Mouse (Mus musculus): ENCODE results near the gene Dcp1b. TPM values are rescaled to one million over a fixed set of nuclear protein-coding genes. Genes with fewer than 3 reads are reported as not detected.
A peak's percentile ranks its signal among the peaks of the same experiment; 100 is the strongest.
"Not testable (repeated sequence)": the region's sequence is repeated elsewhere in the genome, so short reads cannot be mapped to it uniquely, and the experiment has no call there.

Dcp1b gene
- polyA plus RNA-seq, 1 experiment: 26.6 TPM

GRCm38 (mm10) chr6:119204915-119205314, 29.9 kb downstream of the Dcp1b start:
- H3K4me1 ChIP-seq (ENCODE audit: control insufficient read depth, insufficient read depth, low read length): no peaks in the 10 kb centered on the region
- TF ChIP-seq CTCF (IDR thresholded peaks at IDR 0.05; ENCODE audit: extremely low read depth, insufficient read depth, low read length): no peak
- TF ChIP-seq POLR2A (IDR thresholded peaks at IDR 0.05; ENCODE audit: extremely low read depth, insufficient read depth, low read length): no peak
- no peak overlapping the region for H3K4me3 ChIP-seq (ENCODE audit: insufficient read depth, low read length)
- H3K27ac ChIP-seq (ENCODE audit: insufficient read depth, low read length): no peak overlapping the region

- not testable (repeated sequence) for H3K4me1 ChIP-seq (ENCODE audit: control insufficient read depth, insufficient read depth, low read length); H3K27ac ChIP-seq (ENCODE audit: insufficient read depth, low read length); H3K4me3 ChIP-seq (ENCODE audit: insufficient read depth, low read length)
Measured at GRCm38 (mm10) chr6:119206006-119206405, 31.0 kb downstream of the Dcp1b start.

- Histone ChIP-seq H3K4me1 (ENCODE audit: control insufficient read depth, insufficient read depth, low read length) (peaks cover 3% of the 10 kb centered on the region), H3K4me3 (ENCODE audit: insufficient read depth, low read length) (no peak overlapping the region), H3K27ac (ENCODE audit: insufficient read depth, low read length) (no peak overlapping the region)
- TF ChIP-seq CTCF (IDR thresholded peaks at IDR 0.05; ENCODE audit: extremely low read depth, insufficient read depth, low read length) (no peak), POLR2A (IDR thresholded peaks at IDR 0.05; ENCODE audit: extremely low read depth, insufficient read depth, low read length) (no peak)
Measured at GRCm38 (mm10) chr6:119213375-119213774, 38.3 kb downstream of the Dcp1b start.

GRCm38 (mm10) chr6:119214190-119214589, 39.1 kb downstream of the Dcp1b start:
- peaks cover 3% of the 10 kb centered on the region for H3K4me1 ChIP-seq (ENCODE audit: control insufficient read depth, insufficient read depth, low read length)
- TF ChIP-seq CTCF (IDR thresholded peaks at IDR 0.05; ENCODE audit: extremely low read depth, insufficient read depth, low read length): no peak
- TF ChIP-seq POLR2A (IDR thresholded peaks at IDR 0.05; ENCODE audit: extremely low read depth, insufficient read depth, low read length): no peak
- H3K27ac ChIP-seq (ENCODE audit: insufficient read depth, low read length): no peak overlapping the region; the same call in 1 of the 2 replicates

GRCm38 (mm10) chr6:119215040-119215613, 40.1 kb downstream of the Dcp1b start:
- no peak for TF ChIP-seq POLR2A (IDR thresholded peaks at IDR 0.05; ENCODE audit: extremely low read depth, insufficient read depth, low read length)
- no peak for TF ChIP-seq CTCF (IDR thresholded peaks at IDR 0.05; ENCODE audit: extremely low read depth, insufficient read depth, low read length)
- Histone ChIP-seq H3K4me1 (ENCODE audit: control insufficient read depth, insufficient read depth, low read length) (peaks cover 7% of the 10 kb centered on the region), H3K27ac (ENCODE audit: insufficient read depth, low read length) (0 out of 2 replicates have a peak overlapping the region, but pooled peaks have one; percentile 50), H3K4me3 (ENCODE audit: insufficient read depth, low read length) (no peak overlapping the region)

More at GRCm38 (mm10) chr6:119214190-119214589, 39.1 kb downstream of the Dcp1b start:
- H3K4me3 ChIP-seq (ENCODE audit: insufficient read depth, low read length): no peak overlapping the region

GRCm38 (mm10) chr6:119217661-119218060, 42.6 kb downstream of the Dcp1b start:
- Histone ChIP-seq H3K4me1 (ENCODE audit: control insufficient read depth, insufficient read depth, low read length) (peaks cover 10% of the 10 kb centered on the region), H3K4me3 (ENCODE audit: insufficient read depth, low read length) (no peak overlapping the region), H3K27ac (ENCODE audit: insufficient read depth, low read length) (no peak overlapping the region)
- TF ChIP-seq CTCF (IDR thresholded peaks at IDR 0.05; ENCODE audit: extremely low read depth, insufficient read depth, low read length): no peak
- TF ChIP-seq POLR2A (IDR thresholded peaks at IDR 0.05; ENCODE audit: extremely low read depth, insufficient read depth, low read length): no peak

GRCm38 (mm10) chr6:119218591-119218990, 43.5 kb downstream of the Dcp1b start:
- Histone ChIP-seq H3K4me1 (ENCODE audit: control insufficient read depth, insufficient read depth, low read length) (peaks cover 10% of the 10 kb centered on the region), H3K4me3 (ENCODE audit: insufficient read depth, low read length) (no peak overlapping the region), H3K27ac (ENCODE audit: insufficient read depth, low read length) (no peak overlapping the region)
- TF ChIP-seq CTCF (IDR thresholded peaks at IDR 0.05; ENCODE audit: extremely low read depth, insufficient read depth, low read length) (no peak), POLR2A (IDR thresholded peaks at IDR 0.05; ENCODE audit: extremely low read depth, insufficient read depth, low read length) (no peak)

- Histone ChIP-seq H3K27ac (ENCODE audit: insufficient read depth, low read length) (peak overlapping the region; percentile 3; the same call in 1 of the 2 replicates), H3K4me1 (ENCODE audit: control insufficient read depth, insufficient read depth, low read length) (peaks cover 11% of the 10 kb centered on the region), H3K4me3 (ENCODE audit: insufficient read depth, low read length) (no peak overlapping the region)
- TF ChIP-seq CTCF (IDR thresholded peaks at IDR 0.05; ENCODE audit: extremely low read depth, insufficient read depth, low read length) (no peak), POLR2A (IDR thresholded peaks at IDR 0.05; ENCODE audit: extremely low read depth, insufficient read depth, low read length) (no peak)
Measured at GRCm38 (mm10) chr6:119219237-119219870, 44.3 kb downstream of the Dcp1b start.

GRCm38 (mm10) chr6:119220297-119220696, 45.2 kb downstream of the Dcp1b start:
- TF ChIP-seq CTCF (IDR thresholded peaks at IDR 0.05; ENCODE audit: extremely low read depth, insufficient read depth, low read length) (peak; percentile 95), POLR2A (IDR thresholded peaks at IDR 0.05; ENCODE audit: extremely low read depth, insufficient read depth, low read length) (no peak)
- H3K4me3 ChIP-seq (ENCODE audit: insufficient read depth, low read length): no peak overlapping the region
- H3K27ac ChIP-seq (ENCODE audit: insufficient read depth, low read length): no peak overlapping the region
- peaks cover 13% of the 10 kb centered on the region for H3K4me1 ChIP-seq (ENCODE audit: control insufficient read depth, insufficient read depth, low read length)

All from cortical plate, adult 2 months (tissue).